Mouse (Mus musculus) thymus, adult 2 months (tissue): ENCODE data around the gene Bcorl1. TPM values are rescaled to one million over a fixed set of nuclear protein-coding genes. Genes with fewer than 3 reads are reported as not detected.
A peak's percentile ranks its signal among the peaks of the same experiment; 100 is the strongest.

Source experiments
- DNase-seq: peaks from one replicate; pipeline ENCODE4 v3.0.0; 2021
- H3K27ac ChIP-seq: fragments of 200-500 bp; 2 replicates; pipeline ENCODE4 v1.5.1; 2012; ENCODE audit warnings: low read length, control low read depth; ENCODE audit not compliant: control insufficient read depth, insufficient read depth
- H3K27me3 ChIP-seq: fragments of 200-500 bp; 2 replicates; pipeline ENCODE4 v1.6.1; 2012; ENCODE audit warnings: mild to moderate bottlenecking, low read length, moderate library complexity, mixed read lengths; ENCODE audit not compliant: control insufficient read depth, insufficient read depth
- H3K36me3 ChIP-seq: fragments of 200-500 bp; 2 replicates; pipeline ENCODE4 v1.6.1; 2012; ENCODE audit warnings: mild to moderate bottlenecking, low read length, moderate library complexity; ENCODE audit not compliant: control insufficient read depth, insufficient read depth
- H3K4me1 ChIP-seq: fragments of 200-500 bp; replicated peaks from 2 replicates; pipeline ENCODE4 v1.6.1; 2012; ENCODE audit warnings: low read length; ENCODE audit not compliant: control insufficient read depth, insufficient read depth
- H3K4me3 ChIP-seq: fragments of 200-500 bp; 2 replicates; pipeline ENCODE4 v1.5.1; 2012; ENCODE audit warnings: mild to moderate bottlenecking, low read length, control low read depth, moderate library complexity; ENCODE audit not compliant: control insufficient read depth, insufficient read depth
- CTCF ChIP-seq: fragments of 200-500 bp; IDR thresholded peaks from 2 replicates; pipeline ENCODE4 v1.5.1; 2012; ENCODE audit warnings: mild to moderate bottlenecking, control low read depth, low read length, moderate library complexity, borderline replicate concordance; ENCODE audit not compliant: control insufficient read depth, poor library complexity, insufficient read depth; ENCODE audit errors: extremely low read depth
- POLR2A ChIP-seq: fragments of 200-500 bp; IDR thresholded peaks from 2 replicates; pipeline ENCODE4 v1.6.1; 2012; ENCODE audit warnings: mild to moderate bottlenecking, low read length, control low read depth, moderate library complexity; ENCODE audit not compliant: control insufficient read depth, poor library complexity, insufficient read depth; ENCODE audit errors: extremely low read depth
- WGBS: fragments of 180-500 bp; shearing (Covaris S2); methylation state at CpG from one replicate; pipeline ENCODE4 v1.1.7; 2018; 5-methylcytosine and 5-hydroxymethylcytosine counted together
- polyA plus RNA-seq: library from polyadenylated mRNA; depleted of rRNA; stranded (reverse); fragments of >200 nt; gene quantifications from 2 replicates; pipeline ENCODE4 v1.2.3, GENCODE M21; 2012

Bcorl1 gene
- polyA plus RNA-seq, 1 experiment: 7.8 TPM

GRCm38 (mm10) chrX:48383643-48384042, 42.5 kb downstream of the Bcorl1 start:
- Histone ChIP-seq H3K4me3 (no peak overlapping the region), H3K27me3 (no peaks in the 10 kb centered on the region), H3K36me3 (0 out of 2 replicates have a peak, but pooled peaks cover 4% of the 10 kb centered on the region), H3K27ac (no peak overlapping the region), H3K4me1 (no peaks in the 10 kb centered on the region)
- no peak for TF ChIP-seq POLR2A
- peak; percentile 56; the same call in 1 of the 2 replicates for TF ChIP-seq CTCF
- 38% methylated on average over 7 of the region's 7 CpGs for WGBS
- DNase-seq: peak; percentile 55

GRCm38 (mm10) chrX:48385927-48386326, 44.8 kb downstream of the Bcorl1 start:
- WGBS: 84% methylated on average over 3 of the region's 4 CpGs
- DNase-seq: no peak
- Histone ChIP-seq H3K36me3 (peaks cover 13% of the 10 kb centered on the region), H3K27ac (no peak overlapping the region), H3K27me3 (no peaks in the 10 kb centered on the region), H3K4me3 (no peak overlapping the region), H3K4me1 (no peaks in the 10 kb centered on the region)
- TF ChIP-seq CTCF (no peak), POLR2A (no peak)

- no peak for DNase-seq
- H3K4me1 ChIP-seq: no peaks in the 10 kb centered on the region
- 96% methylated on average over 6 of the region's 6 CpGs for WGBS
- H3K36me3 ChIP-seq: peaks cover 15% of the 10 kb centered on the region
- H3K27me3 ChIP-seq: no peaks in the 10 kb centered on the region
- H3K27ac ChIP-seq: no peak overlapping the region
- TF ChIP-seq POLR2A (no peak), CTCF (no peak)
- H3K4me3 ChIP-seq: no peak overlapping the region
Observed at GRCm38 (mm10) chrX:48389380-48389779, 48.2 kb downstream of the Bcorl1 start.

- Histone ChIP-seq H3K4me1 (no peaks in the 10 kb centered on the region), H3K27ac (no peak overlapping the region), H3K36me3 (peaks cover 5% of the 10 kb centered on the region), H3K4me3 (no peak overlapping the region), H3K27me3 (no peaks in the 10 kb centered on the region)
- no peak for DNase-seq
- 97% methylated on average over 4 of the region's 4 CpGs for WGBS
- TF ChIP-seq CTCF: no peak
- no peak for TF ChIP-seq POLR2A
Observed at GRCm38 (mm10) chrX:48399994-48400393, 58.8 kb downstream of the Bcorl1 start.

- peaks cover 4% of the 10 kb centered on the region for H3K4me1 ChIP-seq
- no peaks in the 10 kb centered on the region for H3K27me3 ChIP-seq
- no peak for TF ChIP-seq CTCF
- TF ChIP-seq POLR2A: no peak
- H3K36me3 ChIP-seq: peaks cover 5% of the 10 kb centered on the region
- H3K4me3 ChIP-seq: no peak overlapping the region
- H3K27ac ChIP-seq: no peak overlapping the region
- WGBS: 75% methylated on average over 3 of the region's 3 CpGs
- no peak for DNase-seq
Observed at GRCm38 (mm10) chrX:48405141-48405540, 64.0 kb downstream of the Bcorl1 start.

GRCm38 (mm10) chrX:48409611-48410387, 68.6 kb downstream of the Bcorl1 start:
- peaks cover 4% of the 10 kb centered on the region for H3K36me3 ChIP-seq
- peak; percentile 86 for DNase-seq
- WGBS: 3% methylated on average over 27 of the region's 36 CpGs
- H3K4me3 ChIP-seq: peak overlapping the region; percentile 83
- H3K27ac ChIP-seq: no peak overlapping the region
- no peaks in the 10 kb centered on the region for H3K27me3 ChIP-seq
- peaks cover 6% of the 10 kb centered on the region for H3K4me1 ChIP-seq
- TF ChIP-seq CTCF: peak; percentile 89
- no peak for TF ChIP-seq POLR2A

GRCm38 (mm10) chrX:48410388-48410776, 69.2 kb downstream of the Bcorl1 start:
- Histone ChIP-seq H3K27me3 (no peaks in the 10 kb centered on the region), H3K27ac (no peak overlapping the region), H3K36me3 (peaks cover 9% of the 10 kb centered on the region), H3K4me3 (0 out of 2 replicates have a peak overlapping the region, but pooled peaks have one; percentile 83), H3K4me1 (peaks cover 6% of the 10 kb centered on the region)
- TF ChIP-seq CTCF (no peak), POLR2A (no peak)
- WGBS: 53% methylated on average over 7 of the region's 7 CpGs
- no peak for DNase-seq
